Mouse (Mus musculus) neural tube, embryonic 10.5 days (tissue): ENCODE results near the gene Olfr1393.
"Not testable (repeated sequence)": the region's sequence is repeated elsewhere in the genome, so short reads cannot be mapped to it uniquely, and the experiment has no call there.

Experiments used
- DNase-seq: peaks from one replicate; pipeline ENCODE4 v3.0.0-alpha.2; 2017; ENCODE audit warnings: low spot score; ENCODE audit errors: extremely low spot score

Olfr1393 gene

GRCm38 (mm10) chr11:49287251-49287650 is 9.1 kb downstream of the Olfr1393 start:
- DNase-seq, result no peak

GRCm38 (mm10) chr11:49292777-49293176 is 14.7 kb downstream of the Olfr1393 start:
- no peak for DNase-seq

GRCm38 (mm10) chr11:49304441-49304840 is 26.3 kb downstream of the Olfr1393 start, which contains the start of gene Olfr10:
Olfr10 (plus strand) TSS chr11:49304741.
- no peak for DNase-seq

DNA sequence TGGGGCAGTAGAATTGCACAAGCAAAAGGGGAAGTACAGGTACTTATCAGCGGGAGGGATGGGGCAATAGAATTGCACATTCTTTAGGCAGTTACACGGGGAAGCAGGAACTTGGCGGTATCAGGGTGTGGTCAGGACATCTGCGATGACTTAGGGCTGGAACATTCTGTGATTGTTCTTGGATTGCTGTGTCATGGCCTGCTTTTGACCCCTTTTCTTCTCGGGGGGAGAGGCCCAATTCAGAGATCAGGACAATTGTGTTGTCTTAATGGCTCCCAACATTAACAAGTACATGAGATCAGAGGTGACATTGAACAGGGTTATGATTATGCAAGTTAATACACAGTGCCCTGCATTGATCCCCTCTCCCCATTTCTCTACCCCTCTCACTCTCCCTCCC is 30.4 kb downstream of the Olfr1393 start:
- DNase-seq, result not testable (repeated sequence)

- no peak for DNase-seq
Measured at GRCm38 (mm10) chr11:49322442-49322841, 44.3 kb downstream of the Olfr1393 start, which contains the start of gene Olfr1391. Olfr1391 (plus strand) TSS chr11:49322742.

DNA sequence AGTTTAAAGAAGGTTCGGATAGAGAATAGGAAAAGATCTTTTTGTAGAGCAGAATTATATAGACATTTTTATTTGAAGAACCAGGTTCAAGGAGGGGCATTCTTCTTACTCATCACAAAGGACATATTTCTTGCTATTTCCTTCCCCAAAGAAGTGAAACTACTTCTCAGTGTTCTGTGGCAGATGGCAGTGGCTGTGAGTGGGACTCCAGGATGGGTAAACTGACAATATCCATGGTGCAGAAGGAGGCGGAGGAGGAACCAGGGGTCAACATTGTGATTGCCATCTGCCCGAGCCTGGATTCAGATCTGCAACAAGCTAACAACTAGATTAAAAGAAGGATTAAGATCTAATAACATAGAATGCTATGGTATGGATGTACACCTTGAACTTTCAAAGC is 48.6 kb downstream of the Olfr1393 start:
- DNase-seq, result no peak

- DNase-seq, result no peak
Measured at GRCm38 (mm10) chr11:49329686-49330085, 51.6 kb downstream of the Olfr1393 start.
